Mouse (Mus musculus): Measurements from ENCODE around the gene Sdha.

- TF ChIP-seq CTCF (IDR thresholded peaks at IDR 0.05; ENCODE audit: low read depth) (no peak), EP300 (IDR thresholded peaks at IDR 0.05; ENCODE audit: low read depth) (no peak)
These were observed 391 bp upstream of the Sdha start for GRCm38 (mm10) chr13:74350435-74350906.

All from liver, embryonic 14.5 days (tissue).